Mouse (Mus musculus): ENCODE measurements around the gene Nrip1. TPM values are rescaled to one million over a fixed set of nuclear protein-coding genes. Genes with fewer than 3 reads are reported as not detected.

The Nrip1 gene
- total RNA-seq, 2 experiments from 2014 or later, result 55.8 to 57.8 TPM

DNA sequence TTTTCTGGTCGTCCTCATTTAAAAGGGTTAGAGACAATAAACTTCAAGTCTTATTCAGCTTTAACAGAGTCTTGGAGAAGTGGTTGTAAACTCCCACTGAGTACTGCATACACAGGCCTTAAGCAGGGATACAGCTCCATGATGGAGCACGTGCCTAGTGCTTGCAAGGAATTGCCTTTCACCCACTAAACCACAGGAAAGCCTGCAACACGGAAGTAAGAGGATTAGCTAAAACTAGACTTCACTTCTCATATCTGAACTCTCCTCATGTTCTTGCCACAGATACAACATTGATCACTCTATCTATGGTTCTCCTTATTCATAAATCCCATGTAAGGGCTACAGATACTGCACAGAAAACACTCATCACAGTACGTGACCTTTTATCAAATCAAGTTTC, 132.4 kb downstream of the Nrip1 start:
- intact Hi-C loops (cut with DNase I), result no loop called here
- DNase-seq (ENCODE audit: low spot score in 2 of 2), result no peak

DNA sequence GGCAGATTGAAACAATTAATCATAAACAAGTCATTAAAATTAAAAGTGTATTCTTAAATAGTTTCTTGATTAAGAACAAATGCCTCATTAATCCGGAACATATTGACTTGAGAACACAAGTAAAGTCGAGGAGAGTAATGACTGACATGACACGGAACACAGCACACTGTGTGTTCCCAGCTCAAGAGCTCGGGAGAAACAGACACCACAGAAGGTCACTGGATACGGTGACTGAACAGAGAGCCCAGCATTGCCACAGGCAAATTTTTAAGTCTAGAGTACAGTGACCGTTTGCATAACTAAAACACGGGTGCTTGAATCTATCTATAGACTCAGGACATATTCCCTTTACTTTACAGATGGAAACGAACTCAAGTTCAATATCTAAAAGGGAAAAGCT, 134.3 kb downstream of the Nrip1 start:
- DNase-seq (ENCODE audit: low spot score in 2 of 2), result no peak
- intact Hi-C loops (cut with DNase I), result no loop called here

DNA sequence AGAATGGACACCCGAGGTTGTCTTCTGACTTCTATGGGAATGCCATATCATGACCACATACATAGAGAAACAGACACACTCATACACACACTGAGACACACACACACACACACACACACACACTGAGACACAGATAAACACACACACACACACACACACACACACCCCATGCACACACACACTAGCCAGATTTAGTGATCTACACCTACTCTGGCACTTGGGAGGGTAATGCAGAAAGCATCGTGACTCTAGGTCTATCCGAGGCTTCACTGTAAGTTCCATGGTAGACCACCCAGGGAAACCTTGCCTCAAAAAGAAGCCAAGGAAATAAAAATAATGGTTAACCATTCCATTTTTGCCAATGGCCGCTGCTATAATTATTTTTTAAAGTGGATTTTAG, 134.8 kb downstream of the Nrip1 start:
- DNase-seq (ENCODE audit: low spot score in 2 of 2), result no peak
- intact Hi-C loops (cut with DNase I), result no loop called here

All from left cerebral cortex, postnatal 36 days (tissue).